Mouse (Mus musculus) myocyte (in vitro differentiated cells): ENCODE data around the gene Epc2.

Experiments
- CEBPB ChIP-seq: IDR thresholded peaks from 2 replicates; pipeline ENCODE4 v1.6.1; 2011; ENCODE audit warnings: mild to moderate bottlenecking, moderate library complexity; ENCODE audit not compliant: poor library complexity, insufficient read depth, severe bottlenecking
- E2F4 ChIP-seq: IDR thresholded peaks from one replicate; pipeline ENCODE4 v1.6.1; 2011; ENCODE audit warnings: mild to moderate bottlenecking, control low read depth, moderate library complexity; ENCODE audit not compliant: insufficient read depth
- MAX ChIP-seq: IDR thresholded peaks from one replicate; pipeline ENCODE4 v1.6.1; 2011; ENCODE audit warnings: low read depth, mild to moderate bottlenecking, control low read depth
- MYOD1 ChIP-seq, 3 experiments: IDR thresholded peaks; one replicate each; pipeline ENCODE4 v1.6.1; 2011; ENCODE audit warnings: control low read depth in 2 of 3, low read depth in 2 of 3, mild to moderate bottlenecking in 2 of 3, moderate library complexity in 1 of 3; ENCODE audit not compliant: insufficient read length in 2 of 3, control insufficient read depth in 1 of 3
- MYOG ChIP-seq, 3 experiments: IDR thresholded peaks; one replicate each; pipeline ENCODE4 v1.6.1; 2011; ENCODE audit warnings: control low read depth in 2 of 3, low read depth in 2 of 3, mild to moderate bottlenecking in 2 of 3; ENCODE audit not compliant: insufficient read length in 2 of 3, control insufficient read depth in 1 of 3, insufficient read depth in 1 of 3
- POLR2A ChIP-seq: IDR thresholded peaks from one replicate; pipeline ENCODE4 v1.6.1; 2011; ENCODE audit warnings: low read depth, mild to moderate bottlenecking, control low read depth, moderate library complexity; ENCODE audit not compliant: insufficient read length
- POLR2AphosphoS2 ChIP-seq: IDR thresholded peaks from one replicate; pipeline ENCODE4 v1.6.1; 2011; ENCODE audit warnings: low read depth, control low read depth; ENCODE audit not compliant: insufficient read length
- REST ChIP-seq: IDR thresholded peaks from one replicate; pipeline ENCODE4 v1.6.1; 2011; ENCODE audit warnings: mild to moderate bottlenecking, control low read depth, moderate library complexity; ENCODE audit not compliant: insufficient read depth, insufficient read length
- SRF ChIP-seq: IDR thresholded peaks from one replicate; pipeline ENCODE4 v1.6.1; 2011; ENCODE audit warnings: low read depth; ENCODE audit not compliant: control insufficient read depth, insufficient read length
- TCF12 ChIP-seq: IDR thresholded peaks from one replicate; pipeline ENCODE4 v1.6.1; 2011; ENCODE audit warnings: mild to moderate bottlenecking, control low read depth; ENCODE audit not compliant: poor library complexity, insufficient read depth, severe bottlenecking
- TCF3 ChIP-seq: IDR thresholded peaks from one replicate; pipeline ENCODE4 v1.6.1; 2011; ENCODE audit warnings: low read depth, control low read depth; ENCODE audit not compliant: insufficient read length
- USF1 ChIP-seq: IDR thresholded peaks from one replicate; pipeline ENCODE4 v1.6.1; 2011; ENCODE audit warnings: low read depth, mild to moderate bottlenecking, control low read depth, moderate library complexity

DNA sequence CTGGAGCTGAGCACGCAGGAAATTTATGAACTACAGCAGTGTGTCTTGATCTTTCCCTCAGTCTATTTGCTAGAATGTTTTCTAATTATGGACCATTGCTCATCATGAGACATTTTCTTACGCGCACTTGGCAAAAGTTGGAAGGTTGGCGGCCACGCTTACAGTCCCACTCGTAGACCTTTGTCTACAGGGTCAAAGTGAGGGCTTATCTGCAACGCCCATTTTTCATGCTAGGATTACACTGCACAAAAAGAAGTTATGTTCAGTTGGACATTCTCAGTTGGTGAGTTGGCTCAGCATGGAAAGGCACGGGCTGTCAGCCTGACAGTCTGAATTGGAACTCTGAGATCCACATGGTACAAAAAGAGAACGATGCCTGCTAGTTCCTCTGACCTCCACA lies 18.1 kb upstream of the Epc2 start:
- TF ChIP-seq CEBPB (no peak), E2F4 (no peak), POLR2A (no peak), TCF12 (no peak), REST (no peak), MAX (no peak), MYOG (IDR thresholded peaks at IDR 0.05; ENCODE audit: control insufficient read depth in 1 of 3, insufficient read depth in 1 of 3, insufficient read length in 2 of 3, low read depth in 2 of 3) (no peak), SRF (no peak), MYOD1 (IDR thresholded peaks at IDR 0.05; ENCODE audit: control insufficient read depth in 1 of 3, insufficient read length in 2 of 3, low read depth in 2 of 3) (no peak), USF1 (no peak), POLR2AphosphoS2 (no peak), TCF3 (no peak)
